Mouse (Mus musculus) bone marrow macrophage, adult 2 months (primary cell): ENCODE data around the gene Med27.

ENCODE experiments used
- CTCF ChIP-seq: IDR thresholded peaks from 2 replicates; pipeline ENCODE4 v1.5.1; 2012; ENCODE audit warnings: low read depth, mild to moderate bottlenecking, low read length, moderate library complexity
- POLR2A ChIP-seq: IDR thresholded peaks from 2 replicates; pipeline ENCODE4 v1.6.1; 2012; ENCODE audit warnings: mild to moderate bottlenecking, low read depth, low read length, borderline replicate concordance

GRCm38 (mm10) chr2:29439857-29440502 lies 93.4 kb downstream of the Med27 start:
- TF ChIP-seq CTCF (no peak), POLR2A (no peak)
